Mouse (Mus musculus): ENCODE results near the gene Ankrd40. TPM values are rescaled to one million over a fixed set of nuclear protein-coding genes. Genes with fewer than 3 reads are reported as not detected.

Ankrd40 gene
- total RNA-seq, 2 experiments from 2014 or later: 178 to 183 TPM

DNA sequence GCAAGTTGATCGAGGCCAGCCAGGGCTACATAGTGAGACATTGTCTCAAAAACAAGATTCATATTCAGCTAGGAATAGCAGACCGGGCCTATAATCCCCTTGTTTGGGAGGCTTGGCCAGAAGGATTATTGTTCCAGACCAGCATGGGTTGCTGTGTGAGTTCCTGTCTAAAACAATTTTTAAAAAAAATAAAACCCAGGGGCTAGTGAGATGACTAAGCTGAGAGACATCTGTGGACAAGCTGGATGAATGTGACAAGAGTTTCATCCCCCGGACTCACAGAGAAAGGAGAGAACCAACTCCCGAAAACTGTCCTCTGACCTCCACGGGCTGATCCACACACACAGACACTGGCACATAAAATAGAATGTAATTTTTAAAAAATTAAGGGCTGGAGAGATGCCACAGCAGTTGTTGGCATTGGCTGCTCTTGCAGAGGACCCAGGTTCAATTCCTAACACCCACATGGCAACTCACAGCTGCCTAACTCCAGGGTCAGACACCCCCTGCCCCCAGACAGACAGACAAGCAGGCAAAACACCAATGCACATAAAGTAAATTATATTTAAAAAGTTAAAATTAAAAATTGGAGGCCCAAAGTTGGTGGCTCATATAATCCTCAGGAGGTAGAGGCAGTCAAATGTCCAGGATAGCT is 4.4 kb upstream of the Ankrd40 start:
- DNase-seq: no peak

DNA sequence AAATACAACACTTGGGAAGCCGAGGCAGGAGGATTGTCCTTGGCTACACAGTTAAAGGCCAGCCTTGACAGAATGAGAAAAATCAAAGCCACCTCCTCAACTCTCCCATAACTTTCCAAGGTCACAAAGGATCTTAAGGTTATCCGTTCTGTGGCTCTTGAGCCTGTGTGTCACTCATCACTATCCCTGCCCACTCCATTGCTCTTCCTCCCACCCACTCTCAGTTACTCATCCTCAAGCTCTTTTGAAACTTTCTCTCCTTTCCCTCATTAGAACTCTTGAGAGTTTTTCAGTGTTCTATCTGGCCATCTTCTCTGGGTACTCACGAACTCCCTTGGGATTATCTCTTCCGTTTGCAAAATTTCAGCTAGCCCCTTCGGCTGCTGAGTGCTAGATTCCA is 3.2 kb upstream of the Ankrd40 start:
- no peak for DNase-seq

DNA sequence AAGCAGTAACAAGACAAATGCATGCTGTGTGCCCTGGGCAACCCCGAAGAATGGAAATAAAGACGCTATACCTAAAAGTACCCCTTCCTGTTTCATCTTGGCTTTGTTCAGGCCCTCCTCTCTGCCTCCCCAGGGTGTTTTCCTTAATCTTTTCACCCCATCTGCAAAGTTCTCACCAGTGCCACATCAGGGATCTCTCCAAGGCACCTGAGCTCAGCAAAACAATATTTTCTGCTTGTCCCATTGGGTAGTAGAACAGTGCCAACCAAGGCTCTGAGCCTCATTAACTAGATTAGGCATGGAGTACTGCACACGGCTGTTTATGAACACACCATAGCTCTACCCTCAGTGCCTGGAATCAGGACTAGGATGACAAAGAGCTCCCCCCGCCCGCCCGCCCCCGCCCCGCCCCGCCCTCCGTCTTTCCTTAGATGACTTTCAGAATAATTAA is 815 bp upstream of the Ankrd40 start:
- no peak for DNase-seq

GRCm38 (mm10) chr11:94328644-94329025 is 834 bp downstream of the Ankrd40 start:
- DNase-seq: no peak

DNA sequence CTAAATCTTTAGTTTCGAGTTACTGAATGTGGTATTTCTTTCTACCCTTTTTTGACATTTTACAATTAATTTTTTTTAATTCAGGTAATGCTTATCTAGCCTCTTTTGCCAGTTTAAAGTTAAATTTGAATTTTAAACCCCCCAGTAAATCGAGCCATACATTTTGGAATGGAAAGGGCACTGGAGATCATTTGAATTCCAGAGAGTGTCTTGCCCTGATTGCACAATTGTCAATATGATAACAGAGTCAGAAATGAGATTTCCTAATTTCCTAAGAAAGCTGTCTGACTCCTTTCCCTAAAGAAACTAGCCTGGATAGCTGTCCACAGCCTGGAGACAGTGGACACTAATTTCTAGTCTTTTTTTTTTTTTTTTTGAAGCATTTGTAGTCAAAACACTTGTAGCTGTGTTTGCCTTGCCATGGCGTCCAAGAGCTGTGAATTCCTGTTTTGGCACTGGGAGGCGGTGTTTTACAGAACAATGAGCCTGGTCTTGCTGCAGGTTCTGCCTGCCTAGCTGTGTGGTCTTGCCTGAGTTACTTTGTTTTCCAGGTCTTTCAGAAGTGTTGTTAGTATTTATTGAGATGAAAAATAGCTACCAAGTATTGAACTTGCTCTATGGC is 1.6 kb downstream of the Ankrd40 start:
- DNase-seq: peak; percentile 67

GRCm38 (mm10) chr11:94330211-94330610 is 2.4 kb downstream of the Ankrd40 start:
- no peak for DNase-seq

DNA sequence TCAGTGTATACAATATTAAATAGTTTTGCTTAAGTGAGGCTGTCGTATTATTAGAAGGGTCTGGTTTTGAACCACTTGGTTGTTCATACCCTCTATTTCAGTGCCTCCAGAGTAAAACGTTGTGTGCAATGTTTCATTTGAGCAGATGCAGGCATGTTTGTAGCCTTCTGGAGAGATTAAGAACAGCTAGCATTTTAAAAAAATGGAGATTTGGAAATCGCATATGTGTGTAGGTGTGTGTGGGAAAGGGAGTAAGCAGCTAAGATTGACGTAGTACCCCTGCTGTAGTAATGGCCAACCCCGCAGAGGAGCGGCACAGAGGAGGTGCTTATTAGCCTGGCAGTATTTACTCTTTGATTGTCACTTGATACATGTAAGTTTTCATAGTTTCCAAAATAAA is 4.9 kb downstream of the Ankrd40 start:
- no peak for DNase-seq

DNA sequence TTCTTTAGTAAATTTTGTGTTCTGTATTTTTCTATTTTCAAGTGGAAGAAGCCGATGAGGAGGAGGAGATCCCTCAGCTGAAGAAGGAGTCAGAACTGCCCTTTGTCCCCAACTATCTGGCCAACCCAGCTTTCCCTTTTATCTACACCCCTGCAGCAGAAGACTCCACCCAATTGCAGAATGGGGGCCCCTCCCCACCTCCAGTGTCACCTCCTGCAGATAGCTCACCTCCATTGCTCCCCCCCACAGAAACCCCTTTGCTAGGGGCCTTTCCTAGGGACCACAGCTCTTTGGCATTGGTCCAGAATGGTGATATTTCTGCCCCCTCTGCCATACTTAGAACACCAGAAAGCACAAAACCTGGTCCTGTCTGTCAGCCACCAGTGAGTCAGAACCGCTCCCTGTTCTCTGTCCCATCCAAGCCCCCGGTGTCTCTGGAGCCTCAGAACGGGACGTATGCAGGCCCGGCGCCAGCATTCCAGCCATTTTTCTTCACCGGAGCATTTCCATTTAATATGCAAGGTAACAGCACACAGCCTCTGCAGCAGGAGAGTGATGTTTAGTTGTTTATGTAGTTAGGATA is 6.7 kb downstream of the Ankrd40 start:
- DNase-seq: no peak

GRCm38 (mm10) chr11:94336551-94336950 is 8.8 kb downstream of the Ankrd40 start:
- no peak for DNase-seq

- no peak for DNase-seq
Measured at GRCm38 (mm10) chr11:94338347-94338746, 10.5 kb downstream of the Ankrd40 start.

- peak; percentile 65 for DNase-seq
Measured at GRCm38 (mm10) chr11:94339732-94340585, 12.2 kb downstream of the Ankrd40 start.

DNA sequence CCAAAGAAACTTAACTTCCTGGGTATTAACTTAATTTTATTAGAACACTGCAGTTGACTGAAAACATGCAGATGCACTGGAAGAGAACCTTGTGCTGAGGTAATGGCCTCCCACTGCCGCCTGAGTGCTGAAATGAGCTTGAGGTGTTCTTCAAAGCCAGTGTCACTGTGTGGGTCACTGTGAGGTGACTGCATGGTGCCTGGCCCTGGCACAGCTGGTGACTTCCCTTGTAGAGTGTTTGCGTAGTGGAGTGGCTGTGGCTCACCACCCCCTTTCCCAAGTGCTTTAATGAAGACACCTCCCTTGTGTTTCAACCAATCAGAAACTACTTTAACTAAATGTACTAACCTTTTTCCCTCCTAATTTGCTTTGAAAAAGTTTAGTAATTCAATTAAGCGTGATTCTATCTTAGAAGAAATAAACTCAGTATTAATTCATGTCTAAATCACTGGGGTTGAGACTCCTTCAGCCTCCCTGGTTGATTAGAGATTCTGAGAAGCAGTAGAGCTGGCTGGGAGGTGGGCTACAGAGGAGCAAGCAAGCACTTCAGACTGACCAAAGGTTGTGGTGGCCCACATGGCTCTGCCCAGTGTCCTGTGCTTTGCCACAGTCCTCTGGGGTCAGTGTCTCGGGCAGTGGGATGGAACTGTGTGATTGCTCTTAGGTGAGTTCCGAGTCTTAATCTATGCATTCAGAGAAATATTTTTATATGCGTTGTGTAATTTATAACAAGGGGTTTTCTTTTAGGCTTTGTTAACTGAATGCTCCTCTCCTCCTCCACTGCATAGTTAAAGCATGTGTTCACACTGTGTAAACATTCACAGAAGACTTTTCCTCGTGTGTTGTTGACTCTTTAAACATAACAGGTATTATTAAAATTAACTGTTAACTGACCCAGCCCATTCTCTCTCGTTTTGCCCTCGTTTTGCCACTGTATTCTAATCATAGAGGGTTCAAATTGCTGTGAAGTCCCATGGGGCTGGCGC is 13.4 kb downstream of the Ankrd40 start:
- DNase-seq: no peak

- no peak for DNase-seq
Measured at GRCm38 (mm10) chr11:94342114-94342905, 14.5 kb downstream of the Ankrd40 start.

- no peak for DNase-seq
Measured at GRCm38 (mm10) chr11:94343955-94344358, 16.2 kb downstream of the Ankrd40 start.

GRCm38 (mm10) chr11:94344470-94344869 is 16.7 kb downstream of the Ankrd40 start:
- DNase-seq: no peak

- no peak for DNase-seq
Measured at GRCm38 (mm10) chr11:94345926-94346325, 18.1 kb downstream of the Ankrd40 start.

DNA sequence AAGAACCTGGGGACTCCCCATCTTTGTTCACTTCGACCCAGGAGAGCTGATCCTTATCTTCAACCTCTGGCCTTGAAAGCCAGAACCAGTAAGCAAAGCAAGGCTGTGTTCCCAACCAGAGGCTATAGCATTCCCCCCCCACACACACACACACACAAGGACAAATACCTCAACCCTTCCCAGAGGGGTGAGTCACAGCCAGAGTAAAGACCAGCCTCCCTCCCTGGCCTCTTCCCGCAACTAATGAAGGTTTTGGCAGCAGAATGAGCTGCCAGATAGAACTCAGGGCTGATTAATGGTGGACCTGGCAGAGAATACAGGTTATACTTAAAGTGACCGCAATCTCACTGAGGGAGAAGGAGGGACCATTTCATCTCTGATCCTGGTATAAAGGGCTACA is 18.8 kb downstream of the Ankrd40 start:
- DNase-seq: peak; percentile 42

- no peak for DNase-seq
Measured at GRCm38 (mm10) chr11:94347063-94347575, 19.3 kb downstream of the Ankrd40 start.

GRCm38 (mm10) chr11:94349839-94350238 is 22.0 kb downstream of the Ankrd40 start:
- no peak for DNase-seq

GRCm38 (mm10) chr11:94350337-94350736 is 22.5 kb downstream of the Ankrd40 start:
- DNase-seq: no peak

DNA sequence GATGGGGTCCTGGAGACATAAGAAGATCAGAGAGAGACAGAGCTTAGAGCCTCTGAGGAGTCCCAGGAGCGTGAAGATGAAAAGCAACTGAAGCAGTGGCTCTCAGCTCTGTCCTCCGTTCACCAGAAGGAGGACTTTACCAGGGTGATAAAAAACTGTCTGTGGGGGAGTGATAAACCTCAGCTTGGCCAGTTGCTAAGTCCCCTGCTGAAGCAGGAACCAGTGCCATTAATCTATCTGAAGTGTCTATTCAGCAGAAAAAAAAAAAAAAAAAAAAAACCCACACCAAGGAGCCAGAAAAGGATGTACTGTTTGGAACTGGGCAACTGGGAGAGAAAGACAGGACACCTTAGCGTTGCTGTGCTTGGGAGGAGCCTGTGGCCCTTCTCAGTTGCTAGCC is 23.3 kb downstream of the Ankrd40 start:
- DNase-seq: no peak

Measured in heart, postnatal 4 days (tissue).